Mouse (Mus musculus) cerebellum, adult 2 months (tissue): ENCODE results near the gene Zfhx3. TPM values are rescaled to one million over a fixed set of nuclear protein-coding genes. Genes with fewer than 3 reads are reported as not detected.
A peak's percentile ranks its signal among the peaks of the same experiment; 100 is the strongest.

Experiments used
- DNase-seq, 2 experiments: peaks; one replicate each; pipeline ENCODE4 v3.0.0; 2021
- H3K27ac ChIP-seq: fragments of 200-500 bp; 2 replicates; pipeline ENCODE4 v1.5.1; 2012; ENCODE audit warnings: low read length, control low read depth, inconsistent platforms; ENCODE audit not compliant: insufficient read depth
- H3K27me3 ChIP-seq: fragments of 200-500 bp; 2 replicates; pipeline ENCODE4 v1.6.1; 2012; ENCODE audit warnings: inconsistent platforms, mild to moderate bottlenecking, low read length, moderate library complexity; ENCODE audit not compliant: control insufficient read depth, insufficient read depth
- H3K4me1 ChIP-seq: fragments of 200-500 bp; 2 replicates; pipeline ENCODE4 v1.6.1; 2011; ENCODE audit warnings: low read length; ENCODE audit not compliant: control insufficient read depth, insufficient read depth
- H3K4me3 ChIP-seq: fragments of 200-500 bp; replicated peaks from 2 replicates; pipeline ENCODE3; 2011; ENCODE audit warnings: mild to moderate bottlenecking, low read depth, low read length, control low read depth; ENCODE audit not compliant: insufficient read depth
- CTCF ChIP-seq: fragments of 200-500 bp; IDR thresholded peaks from 2 replicates; pipeline ENCODE4 v1.5.1; 2011; ENCODE audit warnings: low read depth, mild to moderate bottlenecking, control low read depth, low read length, moderate library complexity, borderline replicate concordance; ENCODE audit not compliant: insufficient read depth
- POLR2A ChIP-seq: fragments of 200-500 bp; IDR thresholded peaks from 2 replicates; pipeline ENCODE4 v1.6.1; 2011; ENCODE audit warnings: low read length, control low read depth, borderline replicate concordance; ENCODE audit not compliant: insufficient read depth
- WGBS: fragments of 180-500 bp; shearing (Covaris S2); methylation state at CpG from one replicate; pipeline ENCODE4 v1.1.7; 2018; 5-methylcytosine and 5-hydroxymethylcytosine counted together
- polyA plus RNA-seq: library from polyadenylated mRNA; depleted of rRNA; stranded (reverse); fragments of >200 nt; gene quantifications from 2 replicates; pipeline ENCODE4 v1.2.3, GENCODE M21; 2012

Zfhx3 gene
- polyA plus RNA-seq, 1 experiment: 3.3 TPM

GRCm38 (mm10) chr8:108885450-108885849, 943.0 kb downstream of the Zfhx3 start:
- peak; percentile 84 to 91 for DNase-seq
- Histone ChIP-seq H3K27me3 (no peaks in the 10 kb centered on the region), H3K27ac (no peak overlapping the region), H3K4me3 (no peak overlapping the region), H3K4me1 (peaks cover 3% of the 10 kb centered on the region)
- TF ChIP-seq CTCF (no peak), POLR2A (no peak)
- WGBS: 4% methylated on average over 14 of the region's 14 CpGs

DNA sequence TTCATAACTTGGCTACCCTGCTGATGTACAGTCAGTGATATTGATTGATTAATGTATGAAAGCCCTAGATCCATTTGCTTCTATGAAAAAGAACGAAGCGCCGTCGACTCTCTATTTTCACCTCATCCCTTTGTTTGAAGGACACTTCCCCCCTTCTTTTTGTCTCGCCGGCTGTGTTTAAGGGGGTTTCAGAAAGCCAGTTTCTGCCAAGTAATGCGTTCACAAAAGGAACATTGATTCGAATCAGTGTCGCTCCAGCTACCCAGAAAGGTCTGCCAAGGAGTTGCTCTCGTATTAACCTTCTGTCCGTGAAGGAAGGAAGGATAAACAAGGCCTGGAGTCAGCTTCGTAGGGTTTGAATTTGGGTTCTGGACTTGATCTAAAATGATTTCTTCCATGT, 943.4 kb downstream of the Zfhx3 start:
- Histone ChIP-seq H3K27ac (no peak overlapping the region), H3K27me3 (no peaks in the 10 kb centered on the region), H3K4me3 (no peak overlapping the region), H3K4me1 (peaks cover 3% of the 10 kb centered on the region)
- TF ChIP-seq CTCF (no peak), POLR2A (no peak)
- DNase-seq: peak in 1 of 2 experiments; percentile 18
- 11% methylated on average over 12 of the region's 12 CpGs for WGBS

- peak; percentile 70 to 78 for DNase-seq
- Histone ChIP-seq H3K27me3 (no peaks in the 10 kb centered on the region), H3K27ac (no peak overlapping the region), H3K4me1 (peaks cover 3% of the 10 kb centered on the region), H3K4me3 (peak overlapping the region; percentile 21)
- TF ChIP-seq CTCF (peak; percentile 80), POLR2A (no peak)
- 8% methylated on average over 12 of the region's 12 CpGs for WGBS
Observed at GRCm38 (mm10) chr8:108886599-108887255, 944.3 kb downstream of the Zfhx3 start.

GRCm38 (mm10) chr8:108887256-108887615, 944.8 kb downstream of the Zfhx3 start:
- Histone ChIP-seq H3K4me3 (no peak overlapping the region), H3K27me3 (no peaks in the 10 kb centered on the region), H3K4me1 (peaks cover 3% of the 10 kb centered on the region), H3K27ac (no peak overlapping the region)
- 38% methylated on average over 14 of the region's 14 CpGs for WGBS
- TF ChIP-seq CTCF: no peak
- TF ChIP-seq POLR2A: no peak
- DNase-seq: no peak

- no peak overlapping the region for H3K27ac ChIP-seq
- H3K4me1 ChIP-seq: peaks cover 3% of the 10 kb centered on the region
- WGBS: 94% methylated on average over 8 of the region's 8 CpGs
- DNase-seq: no peak
- H3K4me3 ChIP-seq: no peak overlapping the region
- no peak for TF ChIP-seq CTCF
- no peak for TF ChIP-seq POLR2A
- no peaks in the 10 kb centered on the region for H3K27me3 ChIP-seq
Observed at GRCm38 (mm10) chr8:108887890-108888289, 945.4 kb downstream of the Zfhx3 start.

GRCm38 (mm10) chr8:108888924-108889323, 946.5 kb downstream of the Zfhx3 start:
- Histone ChIP-seq H3K27ac (no peak overlapping the region), H3K4me1 (no peaks in the 10 kb centered on the region; the same call in 1 of the 2 replicates), H3K27me3 (no peaks in the 10 kb centered on the region), H3K4me3 (no peak overlapping the region)
- no peak for DNase-seq
- WGBS: 89% methylated on average over 4 of the region's 4 CpGs
- TF ChIP-seq CTCF (no peak), POLR2A (no peak)

DNA sequence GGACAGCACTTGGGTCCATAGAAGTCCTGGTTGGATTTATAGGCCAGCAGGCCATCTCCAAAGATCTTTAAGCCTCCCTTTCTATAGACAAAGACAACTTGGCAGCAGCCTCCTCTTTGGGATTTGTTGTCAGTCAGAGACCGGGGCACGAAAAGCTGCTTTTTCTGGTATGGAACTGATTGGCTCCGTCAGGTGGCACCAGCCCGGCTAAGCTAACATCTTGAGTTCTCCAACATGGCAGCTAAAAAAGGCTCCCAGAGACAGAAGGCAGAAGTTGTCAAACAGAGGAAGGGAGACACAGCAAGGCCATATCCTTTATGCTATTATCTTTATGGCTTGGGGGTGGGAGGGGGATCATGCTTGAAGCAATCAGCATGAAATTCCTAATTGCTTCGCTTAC, 947.0 kb downstream of the Zfhx3 start:
- no peaks in the 10 kb centered on the region for H3K27me3 ChIP-seq
- no peak for TF ChIP-seq POLR2A
- DNase-seq: no peak
- H3K27ac ChIP-seq: no peak overlapping the region
- 80% methylated on average over 5 of the region's 5 CpGs for WGBS
- H3K4me3 ChIP-seq: no peak overlapping the region
- H3K4me1 ChIP-seq: no peaks in the 10 kb centered on the region; the same call in 1 of the 2 replicates

DNA sequence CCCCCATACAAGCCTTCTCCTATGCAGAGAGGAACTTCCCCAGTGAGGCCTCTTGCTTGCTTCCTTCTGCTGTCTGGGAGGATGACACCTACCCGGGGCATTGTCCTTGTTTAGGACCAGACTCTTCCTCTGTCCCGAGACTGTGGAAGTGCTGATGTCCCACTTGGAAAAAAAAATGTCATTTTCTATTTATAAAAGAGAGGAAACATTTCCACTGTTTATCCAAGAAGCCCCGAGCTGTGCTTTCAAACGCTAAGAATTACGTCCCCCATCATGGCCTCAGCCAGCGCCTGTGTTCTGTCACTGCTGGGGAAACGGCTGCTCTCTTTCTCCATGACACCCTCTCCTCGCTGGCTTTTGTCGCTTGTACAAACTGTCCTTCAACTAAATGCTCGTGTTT, 951.8 kb downstream of the Zfhx3 start:
- Histone ChIP-seq H3K4me3 (no peak overlapping the region), H3K27ac (no peak overlapping the region), H3K27me3 (no peaks in the 10 kb centered on the region), H3K4me1 (peaks cover 5% of the 10 kb centered on the region)
- WGBS: 82% methylated on average over 10 of the region's 10 CpGs
- TF ChIP-seq CTCF (no peak), POLR2A (no peak)
- no peak for DNase-seq
